Mouse (Mus musculus) kidney, embryonic 15.5 days (tissue): ENCODE data around the gene Fbxw11. TPM values are rescaled to one million over a fixed set of nuclear protein-coding genes. Genes with fewer than 3 reads are reported as not detected.
"Not testable (repeated sequence)": the region's sequence is repeated elsewhere in the genome, so short reads cannot be mapped to it uniquely, and the experiment has no call there.

Experiments
- ATAC-seq: fragments of 200-750 bp; cut with Nextera tagmentation; replicated peaks from 2 replicates; pipeline ENCODE4 v1.8.0; 2017; ENCODE audit warnings: moderate TSS enrichment; ENCODE audit not compliant: low FRiP score
- H3K27ac ChIP-seq: fragments of 300-500 bp; sonication (generic); 2 replicates; pipeline ENCODE4 v1.5.1; 2015; ENCODE audit warnings: mild to moderate bottlenecking, inconsistent platforms
- H3K27me3 ChIP-seq: fragments of 300-500 bp; sonication (generic); 2 replicates; pipeline ENCODE4 v1.6.1; 2015; ENCODE audit warnings: inconsistent platforms
- H3K36me3 ChIP-seq: fragments of 300-500 bp; sonication (generic); 2 replicates; pipeline ENCODE4 v1.6.1; 2015; ENCODE audit warnings: inconsistent platforms
- H3K4me1 ChIP-seq: fragments of 300-500 bp; sonication (generic); 2 replicates; pipeline ENCODE4 v1.6.1; 2015; ENCODE audit warnings: inconsistent platforms
- H3K4me2 ChIP-seq: fragments of 300-500 bp; sonication (generic); 2 replicates; pipeline ENCODE4 v1.6.1; 2015; ENCODE audit warnings: moderate library complexity, mild to moderate bottlenecking, inconsistent platforms
- H3K4me3 ChIP-seq: fragments of 300-500 bp; sonication (generic); replicated peaks from 2 replicates; pipeline ENCODE4 v1.5.1; 2015; ENCODE audit warnings: mild to moderate bottlenecking, inconsistent platforms
- H3K9ac ChIP-seq: fragments of 300-500 bp; sonication (generic); 2 replicates; pipeline ENCODE4 v1.6.1; 2015; ENCODE audit warnings: mild to moderate bottlenecking, inconsistent platforms
- H3K9me3 ChIP-seq: fragments of 300-500 bp; sonication (generic); replicated peaks from 2 replicates; pipeline ENCODE4 v1.6.1; 2016; ENCODE audit warnings: inconsistent platforms
- WGBS: fragments of 180-500 bp; shearing (Covaris S2); methylation state at CpG from one replicate; pipeline ENCODE4 v1.1.7; 2015; ENCODE audit warnings: mixed read lengths; 5-methylcytosine and 5-hydroxymethylcytosine counted together
- polyA plus RNA-seq: library from polyadenylated mRNA; unstranded; fragments of >200 nt; fragmentation: Nextera tagmentation; extraction: Ambion mirVana; gene quantifications from 2 replicates; pipeline ENCODE4 v1.2.1, GENCODE M21; 2015

Gene Fbxw11
- polyA plus RNA-seq, 1 experiment from 2014 or later = 85.7 TPM

DNA sequence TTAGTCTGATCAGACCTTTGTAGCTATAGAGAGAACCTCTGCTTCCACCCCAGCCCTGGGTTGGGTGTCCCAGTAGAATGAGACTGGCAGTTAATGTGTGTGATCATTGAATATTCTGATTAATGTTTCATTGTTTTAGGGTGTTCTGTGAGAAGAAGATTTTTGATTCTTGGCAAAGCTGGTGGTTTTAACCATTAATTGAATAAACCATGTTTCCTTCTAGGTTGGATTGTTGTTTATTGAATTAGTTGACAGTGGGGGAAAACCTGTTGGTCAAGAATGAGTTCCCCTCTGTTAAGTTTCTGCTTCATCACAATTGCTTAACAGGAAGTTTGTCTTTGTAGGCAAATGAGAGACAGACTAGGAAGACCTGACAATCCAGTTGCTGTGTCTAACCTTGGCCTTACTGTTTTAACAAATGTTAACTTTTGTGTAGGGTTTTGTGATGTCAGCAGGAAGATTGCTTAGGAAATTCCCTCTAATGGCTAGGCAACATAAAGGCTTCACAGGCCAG is 7.8 kb downstream of the Fbxw11 start:
- H3K9me3 ChIP-seq = no peaks in the 10 kb centered on the region
- peaks cover 29% of the 10 kb centered on the region for H3K4me1 ChIP-seq
- ATAC-seq = no peak
- no peak overlapping the region for H3K9ac ChIP-seq
- H3K4me2 ChIP-seq = peak overlapping the region; percentile 35
- H3K27ac ChIP-seq = peak overlapping the region; percentile 87
- H3K36me3 ChIP-seq = no peaks in the 10 kb centered on the region
- no peaks in the 10 kb centered on the region for H3K27me3 ChIP-seq
- no peak overlapping the region for H3K4me3 ChIP-seq

DNA sequence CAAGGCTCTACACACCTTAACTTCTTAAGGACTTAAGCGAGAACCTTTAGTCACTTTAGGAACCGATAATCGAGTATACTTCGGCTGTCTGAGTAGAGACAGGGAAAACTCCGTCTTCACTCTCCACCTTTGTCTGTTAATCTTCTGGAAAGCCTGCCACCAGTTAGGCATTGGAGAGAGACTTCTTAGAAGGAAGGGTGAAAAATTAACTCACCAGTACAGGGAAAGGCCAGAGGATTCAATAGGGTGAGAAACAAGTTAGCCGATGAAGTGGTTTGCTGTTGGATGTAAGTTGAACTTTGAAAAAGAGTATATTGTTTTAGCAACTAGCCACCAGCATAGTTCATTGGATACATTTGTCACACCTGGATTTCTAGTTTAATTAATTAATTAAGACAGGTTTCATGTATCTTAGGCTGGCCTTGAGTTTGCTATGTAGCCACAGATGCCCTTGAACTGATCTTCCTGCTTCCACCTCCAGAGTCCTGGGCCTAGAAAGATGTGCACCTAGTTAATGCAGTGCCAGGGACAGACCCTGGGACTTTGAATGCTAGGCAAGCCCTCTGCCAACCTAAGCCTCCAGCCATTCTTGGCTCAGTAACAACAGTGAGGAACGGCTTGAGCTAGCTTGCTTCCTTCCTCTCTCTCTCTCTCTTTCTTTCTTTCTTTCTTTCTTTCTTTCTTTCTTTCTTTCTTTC is 8.5 kb downstream of the Fbxw11 start:
- H3K4me1 ChIP-seq = peaks cover 29% of the 10 kb centered on the region
- no peaks in the 10 kb centered on the region for H3K27me3 ChIP-seq
- H3K36me3 ChIP-seq = no peaks in the 10 kb centered on the region
- H3K4me2 ChIP-seq = peak overlapping the region; percentile 35
- no peak overlapping the region for H3K4me3 ChIP-seq
- ATAC-seq = peak; percentile 69
- WGBS = 77% methylated on average over 7 of the region's 7 CpGs
- peak overlapping the region; percentile 87 for H3K27ac ChIP-seq
- no peaks in the 10 kb centered on the region for H3K9me3 ChIP-seq
- no peak overlapping the region for H3K9ac ChIP-seq

DNA sequence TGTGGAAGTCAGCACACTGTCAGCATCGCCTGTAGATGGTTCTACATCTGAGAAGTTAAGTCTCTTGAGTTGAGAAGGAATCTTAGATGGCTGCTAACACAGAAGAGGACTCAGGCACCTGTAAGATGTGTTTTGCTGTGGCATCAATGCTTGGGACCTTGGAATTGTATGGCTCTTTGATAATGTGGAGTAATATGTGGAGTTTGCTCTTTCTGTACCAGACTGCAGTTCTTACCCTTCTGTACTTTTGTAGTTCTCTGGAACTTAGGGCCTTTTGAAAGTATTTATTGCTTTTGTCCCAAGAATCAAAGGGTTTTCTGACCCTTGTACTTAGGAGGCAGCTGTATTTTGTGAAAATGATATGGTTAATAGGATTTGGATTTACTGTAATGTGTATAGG is 9.2 kb downstream of the Fbxw11 start:
- Histone ChIP-seq H3K9ac (no peak overlapping the region), H3K27ac (peak overlapping the region; percentile 87), H3K27me3 (no peaks in the 10 kb centered on the region), H3K36me3 (no peaks in the 10 kb centered on the region), H3K4me1 (peaks cover 29% of the 10 kb centered on the region), H3K4me3 (no peak overlapping the region), H3K9me3 (no peaks in the 10 kb centered on the region), H3K4me2 (no peak overlapping the region)
- ATAC-seq = no peak
- 86% methylated on average over 1 of the region's 1 CpGs for WGBS

DNA sequence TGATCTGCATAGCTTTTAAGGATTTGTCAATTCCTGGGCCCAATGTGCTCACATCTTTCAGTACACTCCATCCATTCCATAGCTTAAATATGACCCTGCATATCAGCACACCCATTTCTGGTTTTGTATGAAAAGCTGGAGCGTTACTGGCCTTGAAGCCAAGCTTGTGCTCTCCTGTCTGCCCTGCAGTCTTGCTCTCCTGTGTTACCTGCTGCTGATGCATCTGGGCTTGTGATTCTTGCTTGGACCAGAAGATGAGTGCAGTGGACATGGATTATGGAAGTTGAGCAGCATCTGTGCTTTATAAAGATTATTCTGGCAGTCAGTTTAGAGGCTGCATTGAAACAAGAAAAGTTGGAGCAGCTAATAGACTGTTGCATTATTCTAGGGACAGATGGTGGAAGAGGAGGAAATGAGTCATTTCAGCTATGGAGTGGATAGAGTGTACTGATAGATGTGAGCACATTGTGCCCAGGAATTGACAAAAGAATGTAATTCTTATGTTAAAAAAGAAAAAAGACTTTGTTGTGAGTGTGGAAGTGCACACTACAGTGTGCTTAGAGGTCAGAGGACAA is 19.6 kb downstream of the Fbxw11 start:
- 0 out of 2 replicates have a peak, but pooled peaks cover 5% of the 10 kb centered on the region for H3K4me1 ChIP-seq
- H3K27ac ChIP-seq = no peak overlapping the region
- WGBS = 94% methylated on average over 1 of the region's 1 CpGs
- H3K4me3 ChIP-seq = no peak overlapping the region
- no peak overlapping the region for H3K4me2 ChIP-seq
- H3K9ac ChIP-seq = no peak overlapping the region
- H3K36me3 ChIP-seq = no peaks in the 10 kb centered on the region
- ATAC-seq = no peak
- no peaks in the 10 kb centered on the region for H3K27me3 ChIP-seq
- no peaks in the 10 kb centered on the region for H3K9me3 ChIP-seq

DNA sequence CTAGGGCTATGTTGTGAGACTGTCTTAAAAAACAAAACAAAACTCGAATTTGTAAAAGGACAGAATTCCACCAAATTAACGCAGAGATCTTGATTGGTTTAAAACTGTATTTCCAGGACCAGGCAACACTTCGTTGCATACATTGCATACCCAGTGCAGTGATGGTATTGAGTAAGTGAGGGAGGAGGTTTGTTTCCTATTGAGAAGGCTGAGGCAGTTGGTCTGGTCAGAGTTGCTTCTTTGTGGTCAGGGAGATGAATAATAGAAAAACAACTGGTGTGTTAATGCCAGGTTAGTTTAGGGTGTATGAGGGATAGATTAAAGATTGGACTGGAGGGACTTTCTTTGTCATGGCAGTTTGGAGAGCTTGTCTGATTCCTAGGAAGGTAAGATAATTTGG is 23.1 kb downstream of the Fbxw11 start:
- no peak for ATAC-seq
- Histone ChIP-seq H3K4me3 (no peak overlapping the region), H3K9ac (no peak overlapping the region), H3K9me3 (no peaks in the 10 kb centered on the region), H3K4me2 (no peak overlapping the region), H3K27ac (no peak overlapping the region), H3K27me3 (no peaks in the 10 kb centered on the region), H3K36me3 (no peaks in the 10 kb centered on the region), H3K4me1 (peaks cover 4% of the 10 kb centered on the region; the same call in 1 of the 2 replicates)
- 91% methylated on average over 3 of the region's 3 CpGs for WGBS

DNA sequence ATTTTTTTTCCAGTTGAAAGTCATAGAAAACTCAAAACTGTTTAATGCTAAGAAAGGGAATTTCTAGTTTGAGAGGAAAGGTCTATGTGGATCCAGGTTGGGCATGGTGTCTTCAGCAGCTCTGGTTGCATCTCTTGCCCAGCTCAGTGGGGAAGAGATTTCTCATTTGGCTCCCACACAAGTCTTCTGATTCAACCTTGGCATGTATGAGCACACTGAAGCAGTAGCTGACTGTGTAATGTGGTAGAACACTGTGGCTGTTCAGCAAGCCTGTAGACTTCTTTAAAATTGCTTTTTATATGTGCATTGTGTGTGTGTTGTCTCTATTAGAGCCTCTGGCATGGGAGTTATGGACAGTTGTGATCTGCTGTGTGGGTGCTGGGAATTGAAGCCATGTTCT is 24.5 kb downstream of the Fbxw11 start:
- no peak overlapping the region for H3K4me2 ChIP-seq
- H3K27ac ChIP-seq = no peak overlapping the region
- no peaks in the 10 kb centered on the region for H3K36me3 ChIP-seq
- no peak overlapping the region for H3K4me3 ChIP-seq
- H3K9me3 ChIP-seq = no peaks in the 10 kb centered on the region
- H3K27me3 ChIP-seq = no peaks in the 10 kb centered on the region
- no peak overlapping the region for H3K9ac ChIP-seq
- H3K4me1 ChIP-seq = peaks cover 8% of the 10 kb centered on the region; the same call in 1 of the 2 replicates
- ATAC-seq = no peak

DNA sequence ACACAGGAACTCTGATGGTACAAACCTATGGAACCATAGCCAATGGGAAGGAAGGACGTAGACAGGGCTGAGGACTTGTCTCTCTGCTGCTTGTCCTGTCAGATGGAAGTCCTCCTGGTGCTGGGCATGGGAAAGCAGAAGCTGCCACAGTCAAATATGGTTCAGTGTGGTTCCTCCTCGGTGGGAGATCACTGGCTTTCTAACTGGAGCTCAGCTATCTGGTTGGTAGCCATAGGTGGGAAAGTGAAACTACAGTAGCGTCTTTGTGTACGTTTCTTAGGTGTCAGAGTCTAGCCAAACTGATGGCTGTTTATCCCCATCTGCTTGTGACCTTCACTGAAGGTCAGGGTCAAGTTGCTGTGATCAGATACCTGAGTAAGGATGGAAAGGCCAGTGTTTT is 29.0 kb downstream of the Fbxw11 start:
- Histone ChIP-seq H3K4me2 (no peak overlapping the region), H3K27ac (no peak overlapping the region), H3K4me3 (no peak overlapping the region), H3K27me3 (no peaks in the 10 kb centered on the region), H3K4me1 (peaks cover 20% of the 10 kb centered on the region), H3K36me3 (no peaks in the 10 kb centered on the region), H3K9ac (no peak overlapping the region), H3K9me3 (no peaks in the 10 kb centered on the region)
- no peak for ATAC-seq
- 78% methylated on average over 4 of the region's 4 CpGs for WGBS

DNA sequence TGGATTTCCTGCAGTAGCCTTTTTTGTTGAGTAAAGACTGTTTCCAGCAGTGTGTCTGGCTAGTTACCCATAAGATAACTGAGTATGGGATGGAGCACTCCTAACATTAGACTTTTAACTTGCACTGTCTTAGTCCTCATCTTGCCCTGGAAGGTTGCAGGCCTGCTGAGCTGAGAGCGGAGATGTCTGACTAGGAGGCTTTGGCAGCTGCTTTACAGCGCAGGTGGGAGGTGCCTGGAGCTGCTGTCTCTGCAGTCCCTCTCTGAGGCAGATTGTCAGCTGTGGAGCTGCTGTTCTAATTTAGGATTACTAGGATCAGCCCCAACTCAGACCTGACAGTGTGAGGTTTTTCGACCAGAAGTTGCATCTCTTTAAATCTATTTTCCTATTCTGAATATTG is 34.3 kb downstream of the Fbxw11 start:
- ATAC-seq = no peak
- 58% methylated on average over 3 of the region's 3 CpGs for WGBS
- H3K36me3 ChIP-seq = no peaks in the 10 kb centered on the region

DNA sequence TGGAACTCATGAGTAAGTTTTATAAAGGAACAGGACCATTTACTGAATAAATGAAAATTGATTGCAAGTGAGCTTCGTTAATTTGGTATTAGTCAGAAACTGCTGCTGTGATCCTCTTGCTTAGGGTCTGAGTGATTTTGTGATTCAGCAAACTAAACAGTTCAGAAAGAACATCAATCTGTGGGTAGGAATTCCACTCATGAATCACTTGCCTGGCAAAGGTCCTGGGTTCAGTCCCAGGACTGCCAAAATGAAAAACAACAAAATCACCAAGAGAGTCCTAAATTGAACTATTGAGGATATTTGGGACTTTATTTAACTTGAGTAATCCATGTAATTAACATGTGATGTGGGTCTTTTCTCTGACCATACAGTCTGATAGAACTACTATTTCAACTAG is 35.3 kb downstream of the Fbxw11 start:
- no peak for ATAC-seq
- Histone ChIP-seq H3K4me1 (peaks cover 38% of the 10 kb centered on the region), H3K4me3 (no peak overlapping the region), H3K4me2 (no peak overlapping the region), H3K36me3 (no peaks in the 10 kb centered on the region), H3K27ac (no peak overlapping the region), H3K9me3 (no peaks in the 10 kb centered on the region), H3K27me3 (no peaks in the 10 kb centered on the region), H3K9ac (no peak overlapping the region)
- WGBS = 71% methylated on average over 1 of the region's 1 CpGs

More for the DNA sequence above, 34.3 kb downstream of the Fbxw11 start:
- no peak overlapping the region for H3K9ac ChIP-seq
- no peaks in the 10 kb centered on the region for H3K27me3 ChIP-seq
- no peaks in the 10 kb centered on the region for H3K9me3 ChIP-seq
- H3K27ac ChIP-seq = no peak overlapping the region
- peaks cover 45% of the 10 kb centered on the region for H3K4me1 ChIP-seq
- no peak overlapping the region for H3K4me3 ChIP-seq
- no peak overlapping the region for H3K4me2 ChIP-seq

DNA sequence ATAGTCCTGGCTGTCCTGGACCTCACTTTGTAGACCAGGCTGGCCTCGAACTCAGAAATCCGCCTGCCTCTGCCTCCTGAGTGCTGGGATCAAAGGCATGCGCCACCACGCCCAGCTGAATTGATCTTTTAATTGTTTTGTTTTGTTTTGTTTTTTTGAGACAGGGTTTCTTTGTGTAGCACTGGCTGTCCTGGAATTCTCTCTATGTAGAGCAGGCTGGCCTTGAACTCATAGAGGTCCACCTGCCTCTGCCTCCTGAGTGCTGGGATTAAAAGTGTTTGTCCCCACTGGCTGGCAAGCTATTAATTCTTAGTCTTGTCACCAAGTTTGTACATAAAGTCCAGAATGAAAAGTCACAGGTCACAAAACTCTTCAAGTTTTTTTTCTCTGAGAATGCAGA is 36.6 kb downstream of the Fbxw11 start:
- H3K4me1 ChIP-seq = peaks cover 41% of the 10 kb centered on the region
- H3K4me3 ChIP-seq, H3K4me2 ChIP-seq, H3K27ac ChIP-seq, H3K9me3 ChIP-seq, H3K27me3 ChIP-seq, H3K9ac ChIP-seq, H3K36me3 ChIP-seq, ATAC-seq: not testable (repeated sequence)
- WGBS = 89% methylated on average over 4 of the region's 4 CpGs

DNA sequence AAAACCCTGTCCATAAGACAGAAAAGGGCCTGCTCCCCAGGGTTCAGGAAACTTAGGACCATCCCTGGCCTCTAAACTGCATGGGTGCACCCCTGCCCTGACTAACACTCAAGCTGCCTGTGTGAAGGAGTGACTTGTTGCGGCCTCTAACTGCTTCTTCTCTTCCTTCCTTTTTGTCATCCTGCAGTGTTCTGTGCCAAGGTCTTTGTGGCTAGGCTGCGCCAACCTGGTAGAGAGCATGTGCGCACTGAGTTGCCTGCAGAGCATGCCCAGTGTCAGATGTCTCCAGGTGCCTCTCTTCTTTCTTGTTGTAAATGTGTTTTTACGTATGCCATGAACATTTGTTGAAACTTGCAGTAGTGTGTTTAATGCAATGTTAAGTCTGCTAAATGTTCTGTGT is 37.5 kb downstream of the Fbxw11 start:
- Histone ChIP-seq H3K27ac (no peak overlapping the region), H3K36me3 (no peaks in the 10 kb centered on the region), H3K4me3 (no peak overlapping the region), H3K9me3 (no peaks in the 10 kb centered on the region), H3K27me3 (no peaks in the 10 kb centered on the region), H3K4me2 (no peak overlapping the region), H3K4me1 (peaks cover 42% of the 10 kb centered on the region), H3K9ac (no peak overlapping the region)
- 85% methylated on average over 4 of the region's 4 CpGs for WGBS
- ATAC-seq = no peak

DNA sequence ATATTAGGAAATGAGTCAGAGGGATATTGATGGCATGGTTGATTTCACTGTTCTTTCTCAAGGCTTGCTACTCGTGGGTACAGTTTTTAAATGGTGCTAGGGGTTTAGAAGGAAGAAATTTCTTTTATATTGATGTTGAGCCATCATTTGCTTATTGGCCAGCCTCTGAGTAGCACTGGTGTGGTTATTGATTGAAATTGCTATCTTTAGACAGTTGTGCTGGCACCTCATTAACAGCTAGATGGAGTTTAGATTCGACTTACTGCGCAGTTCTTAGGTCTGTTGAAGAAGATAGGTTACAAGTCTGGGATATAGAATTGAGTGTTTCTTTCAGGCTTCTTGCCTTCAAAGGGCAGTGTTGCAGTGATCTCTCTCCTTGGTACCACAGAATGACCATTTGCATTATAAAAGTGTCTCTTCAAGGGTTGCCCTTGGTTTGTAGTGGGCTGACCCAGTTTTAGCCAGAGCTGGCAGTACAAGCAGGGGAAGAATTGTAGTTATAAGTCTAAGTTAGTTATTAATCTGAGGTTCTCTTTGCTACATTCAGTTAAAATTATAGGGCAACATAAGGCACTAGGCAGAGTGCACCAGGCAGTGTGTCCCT is 38.8 kb downstream of the Fbxw11 start:
- Histone ChIP-seq H3K4me2 (no peak overlapping the region), H3K36me3 (no peaks in the 10 kb centered on the region), H3K27ac (no peak overlapping the region), H3K9me3 (no peaks in the 10 kb centered on the region), H3K4me3 (no peak overlapping the region), H3K27me3 (no peaks in the 10 kb centered on the region), H3K4me1 (peaks cover 42% of the 10 kb centered on the region), H3K9ac (no peak overlapping the region)
- 65% methylated on average over 3 of the region's 3 CpGs for WGBS
- ATAC-seq = no peak
